Mouse (Mus musculus): ENCODE results near the gene Arhgap24. TPM values are rescaled to one million over a fixed set of nuclear protein-coding genes. Genes with fewer than 3 reads are reported as not detected.

Arhgap24 gene
- total and polyA plus RNA-seq, 3 experiments, result 34.7 to 51.6 (median 47.9) TPM

- peaks cover 0 to 77% of the 10 kb centered on the region in 2 experiments for H3K36me3 ChIP-seq (replicated peaks in 1 of 2; ENCODE audit: control insufficient read depth in 1 of 2, insufficient read depth in 1 of 2, low read length in 1 of 2)
- no peak overlapping the region for H3K4me2 ChIP-seq (ENCODE audit: insufficient read depth, low read depth, poor library complexity, severe bottlenecking)
- no peaks in the 10 kb centered on the region for H3K9me3 ChIP-seq (replicated peaks; ENCODE audit: low read length)
- no peak overlapping the region for H3K9ac ChIP-seq (ENCODE audit: insufficient read depth, low read depth)
- dilution Hi-C loops (cut with MboI; ENCODE audit: extremely low pct_ligation_motif_present, extremely low pct_unique_long_range_greater_than_20kb, low sequenced_read_pairs) (no loop called here), in situ Hi-C loops (cut with MboI; ENCODE audit: low pct_ligation_motif_present, low pct_unique_long_range_greater_than_20kb, low sequenced_read_pairs) (no loop called here)
- no peak overlapping the region for H3K27ac ChIP-seq (ENCODE audit: insufficient read depth, low read depth)
- no peaks in the 10 kb centered on the region for H3K27me3 ChIP-seq (replicated peaks)
- no peak for DNase-seq (ENCODE audit: extremely low read depth)
- H3K79me2 ChIP-seq (replicated peaks; ENCODE audit: control insufficient read depth, extremely low read depth, insufficient read depth, poor library complexity, severe bottlenecking), result no peaks in the 10 kb centered on the region
- H3K4me1 ChIP-seq (ENCODE audit: control insufficient read depth in 1 of 2, insufficient read depth in 2 of 2), result peaks cover 0 to 12% of the 10 kb centered on the region in 2 experiments; a peak in 1 of 4 replicates
- TF ChIP-seq UBTF (IDR thresholded peaks at IDR 0.05; ENCODE audit: low read depth, low read length), result no peak
- TF ChIP-seq POLR2A (IDR thresholded peaks at IDR 0.05; ENCODE audit: low read depth, low read length), result no peak
- TF ChIP-seq TBP (conservative IDR thresholded peaks at IDR 0.05; ENCODE audit: low read depth, low read length), result no peak
- no peak for TF ChIP-seq PAX5 (IDR thresholded peaks at IDR 0.05; ENCODE audit: low read length)
- no peak for TF ChIP-seq MAX (IDR thresholded peaks at IDR 0.05; ENCODE audit: low read length)
- TF ChIP-seq POLR2AphosphoS2 (IDR thresholded peaks at IDR 0.05; ENCODE audit: low read depth, low read length), result no peak
- TF ChIP-seq ZC3H11A (IDR thresholded peaks at IDR 0.05; ENCODE audit: low read depth, low read length), result no peak
- TF ChIP-seq ZMIZ1 (IDR thresholded peaks at IDR 0.05; ENCODE audit: low read depth, low read length), result no peak
- TF ChIP-seq KAT2A (IDR thresholded peaks at IDR 0.05; ENCODE audit: insufficient replicate concordance, low read length), result no peak
- no peak for TF ChIP-seq GABPA (IDR thresholded peaks at IDR 0.05; ENCODE audit: insufficient replicate concordance, low read depth, low read length)
- no peak for TF ChIP-seq MXI1 (IDR thresholded peaks at IDR 0.05; ENCODE audit: low read depth, low read length)
- no peak for TF ChIP-seq IRF4 (IDR thresholded peaks at IDR 0.05; ENCODE audit: low read depth, low read length)
- TF ChIP-seq MEF2A (IDR thresholded peaks at IDR 0.05; ENCODE audit: borderline replicate concordance, low read depth, low read length), result no peak
- no peak for TF ChIP-seq ELF1 (IDR thresholded peaks at IDR 0.05; ENCODE audit: low read depth, low read length)
- TF ChIP-seq BHLHE40 (IDR thresholded peaks at IDR 0.05; ENCODE audit: low read depth, low read length), result no peak
- no peak for TF ChIP-seq USF2 (conservative IDR thresholded peaks at IDR 0.05; ENCODE audit: low read depth, low read length)
- no peak for TF ChIP-seq MYC (IDR thresholded peaks at IDR 0.05; ENCODE audit: low read depth, low read length)
- TF ChIP-seq NELFE (IDR thresholded peaks at IDR 0.05; ENCODE audit: low read depth, low read length), result no peak
- no peak overlapping the region for H3K4me3 ChIP-seq (replicated peaks in 1 of 3; ENCODE audit: low read depth in 2 of 3, low read length in 2 of 3, poor library complexity in 1 of 3)
Observed at GRCm38 (mm10) chr5:102670206-102670605, 189.0 kb downstream of the Arhgap24 start.

- Histone ChIP-seq H3K4me3 (replicated peaks in 1 of 3; ENCODE audit: low read depth in 2 of 3, low read length in 2 of 3, poor library complexity in 1 of 3) (no peak overlapping the region), H3K27ac (ENCODE audit: insufficient read depth, low read depth) (no peak overlapping the region), H3K36me3 (replicated peaks in 1 of 2; ENCODE audit: control insufficient read depth in 1 of 2, insufficient read depth in 1 of 2, low read length in 1 of 2) (peaks cover 2 to 78% of the 10 kb centered on the region in 2 experiments), H3K4me2 (ENCODE audit: insufficient read depth, low read depth, poor library complexity, severe bottlenecking) (no peak overlapping the region), H3K9me3 (replicated peaks; ENCODE audit: low read length) (no peaks in the 10 kb centered on the region), H3K9ac (ENCODE audit: insufficient read depth, low read depth) (no peak overlapping the region), H3K27me3 (replicated peaks) (no peaks in the 10 kb centered on the region), H3K4me1 (ENCODE audit: control insufficient read depth in 1 of 2, insufficient read depth in 2 of 2) (peaks cover 0 to 17% of the 10 kb centered on the region in 2 experiments; a peak in 1 of 4 replicates), H3K79me2 (replicated peaks; ENCODE audit: control insufficient read depth, extremely low read depth, insufficient read depth, poor library complexity, severe bottlenecking) (no peaks in the 10 kb centered on the region; the same call in 1 of the 2 replicates)
- no peak for DNase-seq (ENCODE audit: extremely low read depth)
- no peak for TF ChIP-seq SIN3A (IDR thresholded peaks at IDR 0.05; ENCODE audit: low read length)
- no peak for TF ChIP-seq POLR2AphosphoS2 (IDR thresholded peaks at IDR 0.05; ENCODE audit: low read depth, low read length)
- no peak for TF ChIP-seq EP300 (IDR thresholded peaks at IDR 0.05; ENCODE audit: low read length)
- TF ChIP-seq PAX5 (IDR thresholded peaks at IDR 0.05; ENCODE audit: low read length), result no peak
- TF ChIP-seq CHD1 (IDR thresholded peaks at IDR 0.05; ENCODE audit: low read depth, low read length), result no peak
- TF ChIP-seq JUN (IDR thresholded peaks at IDR 0.05; ENCODE audit: insufficient read depth, low read depth, low read length), result no peak
- no peak for TF ChIP-seq ZMIZ1 (IDR thresholded peaks at IDR 0.05; ENCODE audit: low read depth, low read length)
- TF ChIP-seq TCF12 (IDR thresholded peaks at IDR 0.05; ENCODE audit: low read depth, low read length), result no peak
- TF ChIP-seq ELF1 (IDR thresholded peaks at IDR 0.05; ENCODE audit: low read depth, low read length), result no peak
- TF ChIP-seq MYC (IDR thresholded peaks at IDR 0.05; ENCODE audit: low read depth, low read length), result no peak
- in situ Hi-C loops (cut with MboI; ENCODE audit: low pct_ligation_motif_present, low pct_unique_long_range_greater_than_20kb, low sequenced_read_pairs), result no loop called here
- dilution Hi-C loops (cut with MboI; ENCODE audit: extremely low pct_ligation_motif_present, extremely low pct_unique_long_range_greater_than_20kb, low sequenced_read_pairs), result no loop called here
Observed at GRCm38 (mm10) chr5:102670731-102671345, 189.6 kb downstream of the Arhgap24 start.
